Mouse (Mus musculus) ovary, postnatal 14 days (tissue): ENCODE results near the gene Hs3st1.
A peak's percentile ranks its signal among the peaks of the same experiment; 100 is the strongest.

Experiments
- DNase-seq: peaks from one replicate; pipeline ENCODE4 v3.0.0; 2022; ENCODE audit warnings: low spot score

Gene Hs3st1

GRCm38 (mm10) chr5:39643260-39643923 is 111.9 kb downstream of the Hs3st1 start:
- DNase-seq, result no peak

GRCm38 (mm10) chr5:39642222-39642770 is 113.0 kb downstream of the Hs3st1 start:
- no peak for DNase-seq

- DNase-seq, result peak; percentile 63
These were observed 115.7 kb downstream of the Hs3st1 start for GRCm38 (mm10) chr5:39639438-39640177.

- no peak for DNase-seq
These were observed 116.3 kb downstream of the Hs3st1 start for GRCm38 (mm10) chr5:39638926-39639325.

GRCm38 (mm10) chr5:39637874-39638273 is 117.4 kb downstream of the Hs3st1 start:
- no peak for DNase-seq

- no peak for DNase-seq
These were observed 119.2 kb downstream of the Hs3st1 start for GRCm38 (mm10) chr5:39636090-39636489.

GRCm38 (mm10) chr5:39634300-39635047 is 120.8 kb downstream of the Hs3st1 start:
- no peak for DNase-seq

- no peak for DNase-seq
These were observed 122.1 kb downstream of the Hs3st1 start for GRCm38 (mm10) chr5:39633206-39633605.

GRCm38 (mm10) chr5:39630841-39631240 is 124.4 kb downstream of the Hs3st1 start:
- no peak for DNase-seq

GRCm38 (mm10) chr5:39625037-39625473 is 130.2 kb downstream of the Hs3st1 start:
- DNase-seq, result no peak

GRCm38 (mm10) chr5:39624218-39624590 is 131.1 kb downstream of the Hs3st1 start:
- DNase-seq, result no peak

GRCm38 (mm10) chr5:39623304-39624217 is 131.7 kb downstream of the Hs3st1 start:
- no peak for DNase-seq

- no peak for DNase-seq
These were observed 134.9 kb downstream of the Hs3st1 start for GRCm38 (mm10) chr5:39620206-39620866.

GRCm38 (mm10) chr5:39617354-39617977 is 137.8 kb downstream of the Hs3st1 start:
- DNase-seq, result no peak

GRCm38 (mm10) chr5:39615202-39615601 is 140.1 kb downstream of the Hs3st1 start:
- no peak for DNase-seq

- DNase-seq, result no peak
These were observed 141.7 kb downstream of the Hs3st1 start for GRCm38 (mm10) chr5:39613534-39613933.

- no peak for DNase-seq
These were observed 143.0 kb downstream of the Hs3st1 start for GRCm38 (mm10) chr5:39612240-39612639.

GRCm38 (mm10) chr5:39608260-39608659 is 147.0 kb downstream of the Hs3st1 start:
- DNase-seq, result no peak

GRCm38 (mm10) chr5:39594737-39595136 is 160.5 kb downstream of the Hs3st1 start:
- DNase-seq, result no peak
